Mouse (Mus musculus): ENCODE measurements at regions not wholly inside any gene's neighbourhood (a gene's known extent, or its start where the extent isn't known, plus 50 kb on each side); places are given as distances from the start of the nearest gene placed in this dataset.

- peak; percentile 69 for DNase-seq
- WGBS, result 2% methylated on average over 18 of the region's 18 CpGs
- H3K4me3 ChIP-seq (replicated peaks; ENCODE audit: low read depth, low read length), result peak overlapping the region; percentile 94
- H3K4me1 ChIP-seq (ENCODE audit: control insufficient read depth, insufficient read depth, low read length), result peaks cover 24% of the 10 kb centered on the region
- no peak for ATAC-seq (ENCODE audit: low FRiP score, low TSS enrichment)
- H3K9me3 ChIP-seq (ENCODE audit: control insufficient read depth, low read length), result no peaks in the 10 kb centered on the region
- H3K4me2 ChIP-seq (ENCODE audit: low read length), result peak overlapping the region; percentile 100
- peak overlapping the region; percentile 100 for H3K27ac ChIP-seq (replicated peaks; ENCODE audit: low read depth, low read length)
- no peaks in the 10 kb centered on the region for H3K36me3 ChIP-seq (ENCODE audit: control insufficient read depth, insufficient read depth, low read length)
- H3K27me3 ChIP-seq (ENCODE audit: control insufficient read depth, insufficient read depth, low read length), result no peaks in the 10 kb centered on the region
- H3K9ac ChIP-seq (replicated peaks; ENCODE audit: low read length), result peak overlapping the region; percentile 98
Measured at GRCm38 (mm10) chr3:17787443-17788333, 160.5 kb upstream of the Cypt12 start.

GRCm38 (mm10) chr3:17788334-17788720, 159.9 kb upstream of the Cypt12 start:
- H3K27ac ChIP-seq (replicated peaks; ENCODE audit: low read depth, low read length), result peak overlapping the region; percentile 100
- ATAC-seq (ENCODE audit: low FRiP score, low TSS enrichment), result no peak
- peak overlapping the region; percentile 94 for H3K4me3 ChIP-seq (replicated peaks; ENCODE audit: low read depth, low read length)
- peaks cover 24% of the 10 kb centered on the region for H3K4me1 ChIP-seq (ENCODE audit: control insufficient read depth, insufficient read depth, low read length)
- peak overlapping the region; percentile 100 for H3K4me2 ChIP-seq (ENCODE audit: low read length)
- H3K9ac ChIP-seq (replicated peaks; ENCODE audit: low read length), result peak overlapping the region; percentile 98
- 26% methylated on average over 4 of the region's 4 CpGs for WGBS
- DNase-seq, result peak; percentile 64
- no peaks in the 10 kb centered on the region for H3K36me3 ChIP-seq (ENCODE audit: control insufficient read depth, insufficient read depth, low read length)
- no peaks in the 10 kb centered on the region for H3K9me3 ChIP-seq (ENCODE audit: control insufficient read depth, low read length)
- no peaks in the 10 kb centered on the region for H3K27me3 ChIP-seq (ENCODE audit: control insufficient read depth, insufficient read depth, low read length)

GRCm38 (mm10) chr3:17788778-17789299, 159.4 kb upstream of the Cypt12 start:
- Histone ChIP-seq H3K27ac (replicated peaks; ENCODE audit: low read depth, low read length) (peak overlapping the region; percentile 100), H3K36me3 (ENCODE audit: control insufficient read depth, insufficient read depth, low read length) (no peaks in the 10 kb centered on the region), H3K4me2 (ENCODE audit: low read length) (peak overlapping the region; percentile 100), H3K4me1 (ENCODE audit: control insufficient read depth, insufficient read depth, low read length) (peaks cover 24% of the 10 kb centered on the region), H3K4me3 (replicated peaks; ENCODE audit: low read depth, low read length) (peak overlapping the region; percentile 94), H3K27me3 (ENCODE audit: control insufficient read depth, insufficient read depth, low read length) (no peaks in the 10 kb centered on the region), H3K9me3 (ENCODE audit: control insufficient read depth, low read length) (no peaks in the 10 kb centered on the region), H3K9ac (replicated peaks; ENCODE audit: low read length) (peak overlapping the region; percentile 98)
- 18% methylated on average over 3 of the region's 3 CpGs for WGBS
- DNase-seq (peak; percentile 70), ATAC-seq (ENCODE audit: low FRiP score, low TSS enrichment) (no peak)

GRCm38 (mm10) chr3:17789454-17790196, 158.6 kb upstream of the Cypt12 start:
- DNase-seq (peak; percentile 89), ATAC-seq (ENCODE audit: low FRiP score, low TSS enrichment) (peak; percentile 18)
- H3K9me3 ChIP-seq (ENCODE audit: control insufficient read depth, low read length), result no peaks in the 10 kb centered on the region
- peaks cover 4% of the 10 kb centered on the region for H3K36me3 ChIP-seq (ENCODE audit: control insufficient read depth, insufficient read depth, low read length)
- H3K27ac ChIP-seq (replicated peaks; ENCODE audit: low read depth, low read length), result peak overlapping the region; percentile 100
- H3K9ac ChIP-seq (replicated peaks; ENCODE audit: low read length), result peak overlapping the region; percentile 98
- H3K27me3 ChIP-seq (ENCODE audit: control insufficient read depth, insufficient read depth, low read length), result no peaks in the 10 kb centered on the region
- under 1% methylated on average over 9 of the region's 9 CpGs for WGBS
- peaks cover 24% of the 10 kb centered on the region for H3K4me1 ChIP-seq (ENCODE audit: control insufficient read depth, insufficient read depth, low read length)
- peak overlapping the region; percentile 100 for H3K4me2 ChIP-seq (ENCODE audit: low read length)
- H3K4me3 ChIP-seq (replicated peaks; ENCODE audit: low read depth, low read length), result peak overlapping the region; percentile 94

- under 1% methylated on average over 14 of the region's 14 CpGs for WGBS
- no peak for ATAC-seq (ENCODE audit: low FRiP score, low TSS enrichment)
Measured at GRCm38 (mm10) chr3:17790331-17790730, 157.9 kb upstream of the Cypt12 start.

DNA sequence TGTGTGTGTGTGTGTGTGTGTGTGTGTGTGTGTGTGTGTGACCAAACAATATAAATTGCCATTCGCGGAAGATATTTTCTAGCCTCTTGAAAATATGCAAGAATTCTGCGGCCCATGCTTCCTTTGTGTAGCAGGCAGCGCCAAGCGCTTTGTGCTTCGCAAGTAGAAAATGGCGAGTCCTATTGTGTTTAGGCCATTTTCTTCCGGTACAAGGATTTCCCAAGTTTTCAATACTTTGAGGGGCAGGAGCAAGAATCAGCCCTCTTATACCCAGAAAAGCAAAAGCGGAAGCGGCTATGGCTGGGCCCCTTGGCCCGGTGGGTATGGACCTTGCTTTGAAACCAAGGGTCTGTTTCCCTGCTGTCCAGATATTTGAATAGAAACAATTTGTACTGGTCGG, 157.4 kb upstream of the Cypt12 start:
- no peaks in the 10 kb centered on the region for H3K27me3 ChIP-seq (ENCODE audit: control insufficient read depth, insufficient read depth, low read length)
- peak overlapping the region; percentile 94 for H3K4me3 ChIP-seq (replicated peaks; ENCODE audit: low read depth, low read length)
- DNase-seq, result peak; percentile 75
- peaks cover 21% of the 10 kb centered on the region for H3K4me1 ChIP-seq (ENCODE audit: control insufficient read depth, insufficient read depth, low read length)
- under 1% methylated on average over 12 of the region's 12 CpGs for WGBS
- no peaks in the 10 kb centered on the region for H3K9me3 ChIP-seq (ENCODE audit: control insufficient read depth, low read length)
- H3K9ac ChIP-seq (replicated peaks; ENCODE audit: low read length), result peak overlapping the region; percentile 98
- peak overlapping the region; percentile 100 for H3K27ac ChIP-seq (replicated peaks; ENCODE audit: low read depth, low read length)
- H3K36me3 ChIP-seq (ENCODE audit: control insufficient read depth, insufficient read depth, low read length), result peaks cover 16% of the 10 kb centered on the region
- peak overlapping the region; percentile 100 for H3K4me2 ChIP-seq (ENCODE audit: low read length)
- no peak for ATAC-seq (ENCODE audit: low FRiP score, low TSS enrichment)

More at GRCm38 (mm10) chr3:17790331-17790730, 157.9 kb upstream of the Cypt12 start:
- Histone ChIP-seq H3K4me3 (replicated peaks; ENCODE audit: low read depth, low read length) (peak overlapping the region; percentile 94), H3K27ac (replicated peaks; ENCODE audit: low read depth, low read length) (peak overlapping the region; percentile 100), H3K27me3 (ENCODE audit: control insufficient read depth, insufficient read depth, low read length) (no peaks in the 10 kb centered on the region), H3K9me3 (ENCODE audit: control insufficient read depth, low read length) (no peaks in the 10 kb centered on the region), H3K4me2 (ENCODE audit: low read length) (peak overlapping the region; percentile 100), H3K9ac (replicated peaks; ENCODE audit: low read length) (peak overlapping the region; percentile 98), H3K36me3 (ENCODE audit: control insufficient read depth, insufficient read depth, low read length) (peaks cover 12% of the 10 kb centered on the region), H3K4me1 (ENCODE audit: control insufficient read depth, insufficient read depth, low read length) (peaks cover 21% of the 10 kb centered on the region)
- peak; percentile 74 for DNase-seq

DNA sequence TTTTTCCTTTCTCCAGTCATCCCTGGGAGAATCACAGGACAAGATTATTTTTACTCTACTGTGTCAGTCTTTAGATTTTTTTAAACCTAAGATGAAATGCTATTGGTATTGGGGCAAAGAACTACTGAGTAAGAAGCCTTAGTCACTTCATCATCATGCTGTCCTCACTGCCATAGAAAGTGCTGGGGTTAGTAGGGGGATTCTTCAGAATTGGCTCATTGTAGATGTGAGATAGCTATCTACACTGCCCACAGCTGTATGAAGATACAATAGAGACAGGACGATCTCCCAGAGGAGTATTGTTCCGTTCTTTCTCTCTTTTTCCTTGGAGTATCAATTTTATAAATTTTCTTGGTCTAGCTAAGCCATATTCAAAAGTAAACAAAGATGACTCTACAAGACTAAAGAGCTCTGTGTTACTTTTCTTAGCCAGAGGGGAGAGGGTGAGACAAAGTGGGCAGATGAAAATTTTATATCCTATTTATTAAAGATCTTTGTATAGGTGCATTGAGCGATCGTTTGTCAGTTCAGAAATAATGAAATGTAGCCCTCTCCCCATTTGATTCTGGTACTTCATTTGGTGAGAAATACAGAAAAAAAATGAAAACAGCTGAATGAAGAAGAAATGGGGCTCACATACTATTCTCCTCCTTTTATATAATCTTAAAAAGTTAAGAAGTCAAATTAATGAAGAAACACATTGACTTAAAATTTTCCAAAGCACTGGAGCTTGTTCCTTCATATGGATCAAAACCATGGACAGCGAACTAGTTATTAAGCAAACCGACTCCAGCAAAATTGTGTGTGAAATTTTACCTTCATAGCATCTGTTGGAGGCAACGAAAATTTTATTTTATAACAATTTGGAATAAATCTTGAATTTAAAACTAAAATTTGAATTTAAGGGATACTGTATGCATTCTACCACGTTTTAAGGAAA, 156.6 kb upstream of the Cypt12 start:
- Histone ChIP-seq H3K9me3 (ENCODE audit: control insufficient read depth, low read length) (no peaks in the 10 kb centered on the region), H3K4me2 (ENCODE audit: low read length) (peak overlapping the region; percentile 100), H3K27me3 (ENCODE audit: control insufficient read depth, insufficient read depth, low read length) (no peaks in the 10 kb centered on the region), H3K27ac (replicated peaks; ENCODE audit: low read depth, low read length) (peak overlapping the region; percentile 100), H3K36me3 (ENCODE audit: control insufficient read depth, insufficient read depth, low read length) (peaks cover 24% of the 10 kb centered on the region), H3K4me3 (replicated peaks; ENCODE audit: low read depth, low read length) (peak overlapping the region; percentile 94), H3K4me1 (ENCODE audit: control insufficient read depth, insufficient read depth, low read length) (peaks cover 17% of the 10 kb centered on the region), H3K9ac (replicated peaks; ENCODE audit: low read length) (peak overlapping the region; percentile 98)
- WGBS, result 6% methylated on average over 8 of the region's 8 CpGs
- DNase-seq (peak; percentile 75), ATAC-seq (ENCODE audit: low FRiP score, low TSS enrichment) (no peak)

Data from midbrain, embryonic 14.5 days (tissue).